Mouse (Mus musculus) liver, embryonic 14.5 days (tissue): ENCODE measurements around the gene Eid2.
A peak's percentile ranks its signal among the peaks of the same experiment; 100 is the strongest.

Source experiments
- CTCF ChIP-seq: IDR thresholded peaks from 2 replicates; pipeline ENCODE4 v1.5.1; 2016; ENCODE audit warnings: antibody characterized with exemption, low read depth, control low read depth
- EP300 ChIP-seq: IDR thresholded peaks from 2 replicates; pipeline ENCODE4 v1.6.1; 2016; ENCODE audit warnings: antibody characterized with exemption, low read depth

DNA sequence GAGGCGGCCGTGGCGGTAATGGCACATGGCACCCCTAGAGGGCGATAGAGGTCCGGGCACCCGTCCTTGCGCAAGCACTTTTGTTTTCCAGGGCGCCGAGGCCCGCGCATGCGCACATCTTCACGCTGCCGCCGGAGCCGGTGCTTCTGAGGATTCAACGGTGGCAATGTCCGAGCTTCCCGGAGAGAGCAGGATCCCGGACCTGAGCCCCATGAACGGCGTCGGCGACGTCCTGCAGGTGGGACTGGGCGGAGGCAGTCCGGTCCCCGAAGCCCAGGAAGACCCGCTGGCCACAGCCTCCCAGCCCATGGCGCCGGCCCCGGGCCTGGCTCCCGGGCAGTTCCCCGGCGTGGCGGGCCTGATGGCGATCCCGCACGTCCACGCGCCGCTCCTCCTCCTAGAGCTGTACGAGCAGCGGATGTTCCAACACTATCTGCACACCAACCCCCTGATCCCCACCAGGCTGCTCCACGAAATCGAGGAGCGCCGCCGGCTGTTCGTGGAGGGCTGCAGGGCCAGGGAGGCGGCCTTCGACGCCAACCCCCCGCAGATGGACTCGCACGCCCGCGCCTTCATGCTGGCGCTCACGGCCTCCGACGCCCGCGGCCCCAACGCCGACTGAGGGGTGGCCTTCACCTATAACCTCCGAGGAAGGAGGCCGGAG, 10.1 kb downstream of the Eid2 start, which contains the start of gene Eid2b:
- TF ChIP-seq CTCF: peak; percentile 97
- TF ChIP-seq EP300: no peak
